Mouse (Mus musculus) erythroblast, adult 5-6 weeks (primary cell): ENCODE measurements around the gene Gm17359. TPM values are rescaled to one million over a fixed set of nuclear protein-coding genes. Genes with fewer than 3 reads are reported as not detected.

Experiments used
- total RNA-seq, 2 experiments: library from RNA; stranded (forward) in 1 of 2; stranded (reverse) in 1 of 2; fragments of 150-400 nt in 1 of 2; fragments of 200-764, 138-1000 nt in 1 of 2; gene quantifications; 2 replicates each; pipeline versions ENCODE4 v1.2.3 to v1.2.4; 2015 to 2017; ENCODE audit warnings: low replicate concordance in 2 of 2

The Gm17359 gene
- total RNA-seq, 2 experiments from 2014 or later, result not detected

Other genes with a start within 250 kb of the Gm17359 start
- gene Rapgef2, start 50.1 kb upstream of the Gm17359 start, total RNA-seq (2015; ENCODE audit: low replicate concordance), result 3.3 and 4.2 TPM in 2 replicates
- gene Rapgef2, start 50.1 kb upstream of the Gm17359 start, total RNA-seq (2017; ENCODE audit: low replicate concordance), result 2.1 and 8.6 TPM in 2 replicates
- 35.5 and 82.1 TPM in 2 replicates for gene Fnip2, start 231.1 kb downstream of the Gm17359 start, total RNA-seq (2015; ENCODE audit: low replicate concordance)
- gene Fnip2, start 231.1 kb downstream of the Gm17359 start, total RNA-seq (2017; ENCODE audit: low replicate concordance), result 93.3 and 101 TPM in 2 replicates